Mouse (Mus musculus): ENCODE data around the gene Irgc1.

Irgc1 gene

DNA sequence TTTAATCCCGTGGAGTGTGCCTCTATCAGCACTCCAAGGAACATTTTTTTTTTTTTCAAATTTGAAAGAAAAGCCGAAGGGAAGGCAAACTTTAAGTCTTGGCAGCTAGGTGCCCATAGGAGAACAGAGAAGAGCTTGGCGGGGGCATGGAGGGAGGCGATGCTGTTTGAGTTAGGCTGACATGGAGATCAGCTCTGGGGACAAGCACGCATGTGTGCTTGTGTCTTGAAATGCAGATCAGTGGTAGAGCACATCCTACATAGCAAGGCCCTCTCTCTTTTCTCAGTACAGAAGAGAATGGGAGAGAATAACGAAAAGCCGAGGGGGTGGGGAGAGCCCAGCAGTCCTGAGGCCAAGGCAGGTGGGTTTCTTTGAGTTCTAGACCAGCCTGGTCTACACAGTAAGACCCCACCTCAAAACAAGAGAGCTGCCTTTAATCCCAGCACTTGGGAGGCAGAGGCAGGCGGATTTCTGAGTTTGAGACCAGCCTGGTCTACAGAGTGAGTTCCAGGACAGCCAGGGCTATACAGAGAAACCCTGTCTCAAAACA, 53.7 kb downstream of the Irgc1 start:
- DNase-seq: no peak

DNA sequence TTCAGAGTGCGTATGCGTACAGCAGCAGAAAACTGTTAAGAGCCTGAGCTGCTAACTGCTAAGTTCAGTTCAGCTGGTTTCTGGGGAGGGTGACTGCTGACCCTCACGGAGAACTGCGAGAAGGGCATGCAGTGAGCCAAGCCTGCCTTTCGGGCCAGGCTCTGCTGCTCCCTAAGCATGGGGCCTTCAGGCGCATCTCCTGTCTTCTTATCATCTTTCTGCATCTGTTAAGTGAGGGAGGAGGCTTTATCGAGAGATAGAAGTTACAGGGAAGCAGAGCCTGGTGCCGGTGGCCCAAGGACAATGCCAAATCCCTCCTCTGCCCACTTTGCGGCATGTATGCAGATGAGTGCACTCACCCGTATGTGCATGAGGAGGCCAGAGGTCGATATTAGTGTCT, 55.3 kb downstream of the Irgc1 start:
- no peak for DNase-seq

- DNase-seq: no peak
Observed at GRCm38 (mm10) chr7:24394475-24395161, 57.5 kb downstream of the Irgc1 start.

DNA sequence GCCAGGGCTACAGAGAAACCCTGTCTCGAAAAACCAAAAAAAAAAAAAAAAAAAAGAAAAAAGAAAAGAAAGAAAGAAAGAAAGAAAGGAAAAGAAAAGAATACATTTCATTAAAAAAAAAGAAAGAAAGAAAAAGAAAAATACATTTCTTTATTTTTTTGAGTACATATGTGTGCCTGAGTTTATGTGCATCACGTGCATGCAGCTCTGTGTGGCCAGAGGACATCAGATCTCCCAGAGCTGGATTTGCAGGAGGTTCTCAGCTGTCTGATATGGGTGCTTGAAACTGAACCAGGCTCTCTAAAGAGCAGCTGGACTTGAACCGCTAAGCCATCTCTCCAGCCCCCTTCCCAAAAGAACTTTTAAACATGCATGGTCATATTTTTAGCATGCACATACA, 58.0 kb downstream of the Irgc1 start:
- DNase-seq: no peak

DNA sequence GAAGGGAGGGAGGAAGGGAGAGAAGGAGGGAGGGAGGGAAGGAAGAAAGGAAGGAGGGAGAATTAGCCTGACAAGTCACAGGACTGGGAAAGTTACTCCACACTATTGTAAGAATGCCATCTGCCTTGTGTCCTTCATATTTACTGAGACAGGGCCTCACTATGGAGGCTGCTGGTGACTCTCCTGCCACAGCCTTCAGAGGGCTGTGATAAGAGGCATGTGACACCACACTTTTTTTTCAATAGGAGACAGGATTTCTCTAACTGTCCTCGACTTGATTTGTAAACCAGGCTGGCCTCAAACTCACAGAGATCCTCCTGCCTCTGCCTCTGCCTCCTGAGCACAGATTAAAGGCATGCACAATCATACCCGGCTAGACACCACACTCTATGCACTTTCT, 60.4 kb downstream of the Irgc1 start:
- DNase-seq: no peak

- no peak for DNase-seq
Observed at GRCm38 (mm10) chr7:24391077-24391476, 61.0 kb downstream of the Irgc1 start.

DNA sequence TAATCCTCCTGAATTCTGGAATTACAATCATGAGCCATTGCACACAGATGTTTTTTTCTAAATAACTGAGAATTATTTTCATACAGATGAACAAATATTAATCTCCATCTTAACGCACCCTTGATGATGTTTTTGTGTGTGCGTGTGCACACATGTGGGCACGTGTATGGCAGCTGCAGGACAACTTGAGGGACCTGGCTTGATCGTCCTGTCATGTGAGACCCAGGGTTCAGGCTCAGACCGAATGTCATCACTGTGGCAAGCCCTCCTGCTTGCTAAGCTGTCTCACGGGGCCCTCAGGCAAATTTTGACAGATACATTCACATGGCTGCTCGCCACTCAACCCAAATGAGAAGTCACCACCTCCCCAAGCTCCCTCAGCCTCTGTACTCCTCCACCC, 61.6 kb downstream of the Irgc1 start:
- DNase-seq: no peak

DNA sequence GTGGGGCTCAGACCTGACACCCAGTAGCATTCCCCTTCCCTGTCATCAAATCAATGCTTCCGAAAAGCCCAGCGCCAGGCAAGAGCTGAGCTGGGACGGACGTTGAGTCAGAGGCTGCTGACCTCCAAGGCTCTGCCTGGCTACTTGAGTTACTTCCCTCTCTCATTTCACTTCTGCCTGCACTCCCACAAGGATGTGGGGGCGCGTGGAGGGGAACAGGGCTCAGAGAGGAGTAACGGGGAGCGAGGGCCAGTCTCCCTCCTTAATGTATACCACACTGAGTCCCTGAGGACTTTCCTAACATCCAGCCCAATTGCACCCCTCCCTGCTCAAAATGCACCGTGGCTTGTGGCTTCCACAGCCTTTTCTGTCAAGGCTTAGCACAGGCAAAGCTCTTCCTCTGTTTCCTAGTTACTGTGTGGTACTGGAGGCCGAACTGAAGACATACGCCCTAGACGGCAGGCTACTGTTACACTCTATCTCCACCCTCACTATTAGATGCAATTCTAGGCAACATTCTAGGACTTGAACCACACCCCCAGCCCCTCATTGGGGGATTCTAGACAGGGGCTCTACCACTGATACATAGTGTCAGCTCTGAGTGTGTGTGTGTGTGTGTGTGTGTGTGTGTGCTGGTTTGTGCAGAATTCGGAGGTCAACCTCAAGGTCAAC, 62.4 kb downstream of the Irgc1 start:
- peak; percentile 67 for DNase-seq

DNA sequence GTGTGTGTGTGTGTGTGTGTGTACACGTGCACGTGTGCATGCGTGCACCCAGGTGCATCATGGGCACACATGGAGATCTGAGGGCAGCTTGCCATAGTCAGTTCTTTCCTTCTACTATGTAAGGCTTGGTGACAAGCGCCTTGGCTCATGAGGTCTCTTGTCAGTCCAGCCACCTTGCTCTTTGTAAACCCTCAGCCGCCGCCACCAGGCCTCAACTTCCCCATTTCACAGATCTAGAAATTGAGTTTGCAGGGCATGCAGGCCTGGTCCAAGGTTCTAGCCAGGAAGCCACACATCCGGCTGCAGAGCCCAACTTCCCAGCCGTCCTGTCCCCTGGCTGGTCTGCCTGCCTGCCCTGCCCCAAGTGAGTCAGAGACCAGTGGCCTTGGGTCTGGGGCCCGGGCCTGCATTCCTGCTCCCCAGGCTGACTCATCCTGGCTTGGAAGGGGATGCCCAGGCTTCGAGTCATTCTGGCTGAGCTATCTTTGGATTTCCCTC, 65.0 kb downstream of the Irgc1 start:
- DNase-seq: peak; percentile 88

GRCm38 (mm10) chr7:24384827-24385226, 67.3 kb downstream of the Irgc1 start:
- no peak for DNase-seq

DNA sequence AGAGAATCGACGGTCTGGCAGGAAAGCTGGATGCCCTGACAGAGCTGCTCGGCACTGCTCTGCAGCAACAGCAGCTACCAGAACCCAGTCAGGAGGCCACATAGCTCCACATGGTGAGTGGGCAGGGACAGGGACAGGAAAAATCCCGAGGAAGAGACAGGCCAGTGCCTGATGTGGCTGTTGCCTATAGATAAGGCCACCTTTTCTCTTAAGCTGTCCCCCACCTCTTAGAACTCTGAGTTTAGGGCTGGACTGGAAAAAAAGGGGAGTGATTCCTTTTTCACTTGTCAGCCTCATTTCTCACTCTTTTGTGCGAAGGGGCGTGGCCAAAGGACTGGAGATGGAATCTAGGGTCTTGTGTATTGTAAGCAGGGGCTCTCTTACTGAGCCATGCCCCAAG, 68.0 kb downstream of the Irgc1 start:
- DNase-seq: no peak

DNA sequence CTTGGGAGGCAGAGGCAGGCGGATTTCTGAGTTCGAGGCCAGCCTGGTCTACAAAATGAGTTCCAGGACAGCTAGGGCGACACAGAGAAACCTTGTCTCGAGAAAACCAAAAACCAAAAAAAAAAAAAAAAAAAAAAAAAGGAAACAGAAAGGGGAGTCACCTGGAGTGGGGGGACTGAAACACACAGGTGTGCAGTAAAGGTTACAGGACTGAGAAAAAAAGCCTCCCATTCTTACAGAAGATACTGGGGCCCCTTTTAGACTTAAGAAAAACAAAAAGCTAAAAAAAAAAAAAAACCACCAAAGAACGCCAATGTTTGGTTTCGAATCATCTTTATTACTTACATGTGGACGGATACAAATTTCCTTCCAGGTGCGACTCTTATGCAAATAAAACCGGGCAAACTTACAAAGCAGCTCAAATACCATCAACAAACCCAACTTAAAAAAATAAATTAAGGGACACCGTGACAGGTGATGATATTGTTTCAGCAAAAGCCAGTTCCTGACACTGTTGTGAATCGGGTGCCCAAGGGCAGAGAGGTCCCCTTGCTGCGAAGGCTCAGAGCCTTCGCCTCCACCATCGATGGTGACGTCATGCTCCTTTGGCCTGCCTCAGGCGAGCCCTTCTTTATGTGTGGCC, 69.2 kb downstream of the Irgc1 start:
- no peak for DNase-seq

Measured in layer of hippocampus, adult 9-11 months (tissue).